Mouse (Mus musculus) hindlimb bud, embryonic 11.5 days (tissue): ENCODE data around the gene Insm2.

Experiments used
- DNase-seq: peaks from one replicate; pipeline ENCODE4 v3.0.0-alpha.2; 2012; ENCODE audit warnings: low read depth, low spot score; ENCODE audit errors: extremely low spot score

Gene Insm2

GRCm38 (mm10) chr12:55600503-55600994 lies 1.3 kb downstream of the Insm2 start:
- DNase-seq, result no peak

GRCm38 (mm10) chr12:55604411-55604810 lies 5.2 kb downstream of the Insm2 start:
- no peak for DNase-seq

GRCm38 (mm10) chr12:55607902-55608301 lies 8.7 kb downstream of the Insm2 start:
- DNase-seq, result no peak

DNA sequence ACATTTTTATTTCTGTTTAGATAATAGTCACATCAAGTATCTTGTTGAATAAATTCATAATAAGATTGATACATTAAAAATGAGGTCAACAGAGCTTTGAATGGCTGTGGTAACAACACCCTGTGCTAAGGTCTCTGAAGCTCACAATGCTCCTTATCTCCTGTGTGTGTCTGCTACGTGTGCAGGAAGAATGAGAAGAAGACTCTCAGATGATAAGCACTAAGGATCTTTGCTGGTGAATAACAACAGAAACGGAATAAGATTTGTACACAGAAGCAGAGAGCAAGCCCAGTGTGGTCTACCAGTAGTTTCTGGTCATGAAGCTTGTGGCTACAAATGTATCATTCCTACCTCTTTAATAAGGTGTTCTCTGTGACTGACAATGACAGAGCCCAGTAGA lies 11.6 kb downstream of the Insm2 start:
- DNase-seq, result no peak

DNA sequence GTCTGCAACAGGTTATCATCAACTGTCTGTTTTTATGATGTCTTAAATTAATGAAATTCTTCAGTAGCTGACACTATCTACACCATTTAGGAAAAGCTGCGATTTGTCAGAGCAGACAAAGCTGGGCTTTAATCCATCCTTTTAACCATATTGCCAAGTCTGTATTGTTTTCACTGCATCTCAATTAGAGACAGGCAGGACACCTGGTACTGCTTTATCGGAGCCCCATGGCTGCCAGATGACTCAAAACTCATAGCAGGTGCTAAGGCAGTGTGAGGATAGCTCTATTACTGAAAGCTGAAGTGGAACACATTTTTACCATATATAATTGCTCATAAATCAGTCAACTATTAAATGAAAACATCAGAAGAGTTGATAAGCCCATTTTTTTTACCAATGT lies 21.1 kb downstream of the Insm2 start:
- DNase-seq, result no peak

GRCm38 (mm10) chr12:55622615-55623245 lies 23.5 kb downstream of the Insm2 start:
- no peak for DNase-seq

DNA sequence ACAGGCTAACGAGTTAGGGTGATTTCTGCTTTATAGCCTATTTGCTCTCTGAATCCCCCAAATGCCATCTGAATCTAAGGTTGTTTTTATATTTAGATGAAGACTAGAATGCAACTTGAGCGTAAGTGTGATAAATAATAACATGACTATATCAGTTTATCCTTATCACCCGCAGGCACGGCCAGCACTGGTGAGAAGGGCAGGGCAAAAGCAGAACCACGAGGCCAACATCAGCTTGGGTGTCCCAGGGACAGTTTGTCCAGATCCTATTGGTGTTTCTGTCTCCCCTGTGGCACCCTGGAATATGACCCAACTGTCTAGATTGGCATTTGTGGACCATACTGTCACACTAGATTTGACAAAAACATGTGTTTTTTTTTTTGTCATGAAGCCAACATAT lies 24.0 kb downstream of the Insm2 start:
- DNase-seq, result no peak

- no peak for DNase-seq
Observed at GRCm38 (mm10) chr12:55626711-55627110, 27.5 kb downstream of the Insm2 start.

DNA sequence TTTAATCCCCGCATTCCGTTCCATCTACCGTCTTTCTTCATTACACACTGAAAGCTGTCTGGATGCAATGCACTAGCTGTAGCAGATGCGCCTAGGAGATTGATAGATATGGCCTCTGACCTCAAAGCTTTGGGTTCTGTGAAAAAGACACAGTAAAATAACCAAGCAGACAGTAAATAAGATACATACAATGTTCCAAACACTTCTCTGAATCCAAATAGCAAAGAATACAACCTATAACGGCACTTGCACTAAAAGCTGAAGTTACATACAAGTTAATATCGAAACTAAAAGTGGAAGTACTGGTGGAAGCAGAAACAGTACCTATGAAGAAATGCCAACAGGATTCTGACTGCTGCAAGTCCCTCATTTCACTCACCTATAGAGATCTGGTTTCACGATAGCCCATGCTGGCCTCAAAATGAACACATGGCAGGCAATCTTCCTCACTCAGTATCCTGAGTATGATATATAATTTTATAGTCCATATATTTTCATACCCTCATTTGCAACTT lies 48.8 kb downstream of the Insm2 start:
- no peak for DNase-seq
